Mouse (Mus musculus) embryonic stem cell, embryonic (primary cell): ENCODE measurements around the gene Tmprss11c.
"Not testable (repeated sequence)": the region's sequence is repeated elsewhere in the genome, so short reads cannot be mapped to it uniquely, and the experiment has no call there.

Experiments
- CTCF ChIA-PET, 4 experiments: fragments of 300-600 bp in 2 of 4; fragments of 350-600 bp in 2 of 4; sonication (Branson Sonifier 250); formaldehyde crosslinking; loops; one replicate each; lab custom pipeline; 2022; ENCODE audit warnings: inconsistent platforms in 2 of 4; lab: Charles Lee
- POLR2A ChIA-PET, 4 experiments: fragments of 300-600 bp in 2 of 4; fragments of 350-600 bp in 2 of 4; sonication (Branson Sonifier 250); formaldehyde crosslinking; loops; one replicate each; lab custom pipeline; 2022; ENCODE audit warnings: antibody characterized with exemption in 4 of 4, inconsistent platforms in 1 of 4; lab: Charles Lee

Gene Tmprss11c

GRCm38 (mm10) chr5:86289208-86289607 is at the start of gene Tmprss11c:
Gene Tmprss11c (minus strand): TSS chr5:86289308.
- ChIA-PET CTCF (no interaction called here), POLR2A (no interaction called here)

- CTCF ChIA-PET, POLR2A ChIA-PET: not testable (repeated sequence)
Measured at GRCm38 (mm10) chr5:86318018-86318956, 29.2 kb upstream of the Tmprss11c start.

- POLR2A ChIA-PET, result interaction anchor here in 1 of 4 experiments (0.7 kb wide), 1 partner anchor 1963 kb away, joined by 3 read pairs; no protein-coding TSS in a partner anchor
- CTCF ChIA-PET, result no interaction called here
Measured at GRCm38 (mm10) chr5:86306116-86306515, 17.0 kb upstream of the Tmprss11c start.

GRCm38 (mm10) chr5:86303877-86304276 is 14.8 kb upstream of the Tmprss11c start:
- ChIA-PET POLR2A (interaction anchor here in 1 of 4 experiments (0.7 kb wide), 1 partner anchor 121 kb away, joined by 3 read pairs; no protein-coding TSS in a partner anchor), CTCF (no interaction called here)

GRCm38 (mm10) chr5:86246559-86246958 is 42.5 kb downstream of the Tmprss11c start:
- CTCF ChIA-PET, result interaction anchor here in 1 of 4 experiments (0.6 kb wide), 1 partner anchor 180 kb away, joined by 3 read pairs; no protein-coding TSS in a partner anchor
- POLR2A ChIA-PET, result no interaction called here

GRCm38 (mm10) chr5:86244880-86245279 is 44.2 kb downstream of the Tmprss11c start:
- CTCF ChIA-PET, result no interaction called here

GRCm38 (mm10) chr5:86244275-86244674 is 44.8 kb downstream of the Tmprss11c start:
- ChIA-PET CTCF (no interaction called here), POLR2A (no interaction called here)

More at GRCm38 (mm10) chr5:86244880-86245279, 44.2 kb downstream of the Tmprss11c start:
- POLR2A ChIA-PET, result no interaction called here

- ChIA-PET POLR2A (interaction anchor here in 1 of 4 experiments (1.1 kb wide), 1 partner anchor 55 kb away, joined by 3 read pairs; the partner anchor contains the start of gene Uba6), CTCF (no interaction called here)
Measured at GRCm38 (mm10) chr5:86227156-86227853, 61.8 kb downstream of the Tmprss11c start.

GRCm38 (mm10) chr5:86197801-86198200 is 91.3 kb downstream of the Tmprss11c start, which contains the start of gene Gnrhr:
Gene Gnrhr (minus strand): TSS chr5:86197901.
- CTCF ChIA-PET, result no interaction called here
- POLR2A ChIA-PET, result no interaction called here

GRCm38 (mm10) chr5:86191356-86191755 is 97.8 kb downstream of the Tmprss11c start:
- ChIA-PET CTCF (interaction anchor here (0.6 to 3.0 kb wide), 8 partner anchors 18 to 458 kb away, joined by 4 to 31 read pairs (median 5); partner anchors contain the start of genes Uba6 (in 3 of the 4) and Cenpc1 (in 1 of the 4)), POLR2A (interaction anchor here in 3 of 4 experiments (0.7 to 4.5 kb wide), 7 partner anchors 11 to 125 kb away, joined by 3 to 28 read pairs (median 7); partner anchors contain the start of genes Uba6 (in 3 of the 3) and Cenpc1 (in 1 of the 3))

- ChIA-PET CTCF (interaction anchor here (0.6 to 3.0 kb wide), 22 partner anchors 10 to 727 kb away, joined by 3 to 31 read pairs (median 4); partner anchors contain the start of genes Uba6 (in 3 of the 4) and Cenpc1 (in 1 of the 4)), POLR2A (interaction anchor here (0.7 to 4.5 kb wide), 8 partner anchors 10 to 125 kb away, joined by 3 to 28 read pairs (median 6); partner anchors contain the start of genes Uba6 (in 3 of the 4) and Cenpc1 (in 1 of the 4))
Measured at GRCm38 (mm10) chr5:86190770-86191169, 98.3 kb downstream of the Tmprss11c start.

- ChIA-PET POLR2A (interaction anchor here (0.7 to 4.5 kb wide), 7 partner anchors 10 to 124 kb away, joined by 4 to 28 read pairs (median 7); partner anchors contain the start of genes Uba6 (in 3 of the 4) and Cenpc1 (in 1 of the 4)), CTCF (interaction anchor here (0.6 to 3.0 kb wide), 19 partner anchors 9 to 727 kb away, joined by 3 to 31 read pairs (median 4); partner anchors contain the start of genes Uba6 (in 3 of the 4) and Cenpc1 (in 1 of the 4))
Measured at GRCm38 (mm10) chr5:86190290-86190689, 98.8 kb downstream of the Tmprss11c start.

- ChIA-PET POLR2A (interaction anchor here (1.3 to 9.1 kb wide), 6 partner anchors 15 to 121 kb away, joined by 3 to 74 read pairs (median 8); partner anchors contain the start of genes Uba6 (in 4 of the 4) and Cenpc1 (in 1 of the 4)), CTCF (no interaction called here)
Measured at GRCm38 (mm10) chr5:86187441-86187840, 101.7 kb downstream of the Tmprss11c start.
